Mouse (Mus musculus) megakaryocyte-erythroid progenitor cell, adult 5-6 weeks (primary cell): ENCODE results near the gene Cdk5rap2. TPM values are rescaled to one million over a fixed set of nuclear protein-coding genes. Genes with fewer than 3 reads are reported as not detected.

Experiments
- ATAC-seq: replicated peaks from 2 replicates; pipeline ENCODE4 v1.8.0; 2016; ENCODE audit warnings: mild to moderate bottlenecking, inconsistent platforms; ENCODE audit not compliant: severe bottlenecking, poor library complexity, low FRiP score, low TSS enrichment
- total RNA-seq, 2 experiments: library from RNA; stranded (forward) in 1 of 2; stranded (reverse) in 1 of 2; fragments of 200-1000, 215-1000 nt in 1 of 2; fragments of >200 nt in 1 of 2; fragmentation: Nextera tagmentation in 1 of 2; gene quantifications; 2 replicates each; pipeline ENCODE4 v1.2.3; 2014 to 2017

Cdk5rap2 gene
- total RNA-seq, 2 experiments from 2014 or later = 14.5 to 19.1 TPM

DNA sequence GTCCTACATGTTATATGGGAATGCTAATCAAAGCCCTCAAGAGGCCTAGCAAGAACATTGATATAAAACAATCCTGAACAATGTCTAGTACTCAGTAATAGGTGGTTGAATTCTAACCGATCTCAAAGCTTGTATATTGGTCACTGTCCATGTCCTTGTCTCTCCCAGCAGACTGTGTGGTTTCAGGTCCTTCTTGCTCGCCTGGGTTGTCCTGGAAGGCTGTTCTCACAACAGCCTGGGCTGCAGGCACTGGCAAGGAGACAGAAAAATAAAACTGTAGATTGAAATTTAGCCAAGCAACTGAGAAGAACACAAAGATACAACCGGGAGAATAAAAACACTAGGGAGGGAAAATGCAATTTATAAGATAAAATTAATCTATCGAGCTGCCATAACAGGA, 137.7 kb downstream of the Cdk5rap2 start:
- ATAC-seq = no peak

DNA sequence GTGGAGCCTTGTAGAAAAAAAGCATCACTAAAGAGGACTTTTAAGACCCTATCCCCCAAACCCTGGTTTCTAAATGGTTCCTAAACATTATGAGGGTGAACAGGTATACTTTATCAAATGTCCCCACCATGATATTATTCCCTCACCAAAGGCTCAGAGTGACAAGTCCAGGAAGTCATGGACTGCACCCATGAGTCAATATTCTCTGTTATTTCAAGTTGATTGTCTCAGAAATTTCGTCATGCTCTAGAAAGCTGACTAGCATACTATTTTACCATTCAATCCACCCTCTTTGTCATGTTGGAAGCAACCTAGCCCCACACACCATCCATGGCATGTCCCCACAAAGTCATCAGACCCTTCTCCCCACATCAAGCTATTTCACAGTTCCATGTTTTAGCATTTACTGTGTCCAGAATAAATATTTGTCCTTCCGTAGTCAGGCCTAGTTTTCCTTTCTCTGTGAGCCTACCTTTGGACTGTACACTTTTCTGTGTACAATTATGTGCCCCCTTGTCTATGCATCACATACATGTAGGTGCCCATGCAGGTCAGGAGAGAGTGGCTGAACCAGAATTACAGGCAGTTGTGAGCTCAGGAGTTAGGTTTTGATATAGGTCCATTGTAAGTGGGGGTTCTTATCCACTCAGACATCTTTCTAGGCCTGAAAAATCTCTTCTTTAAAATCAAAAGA, 142.9 kb downstream of the Cdk5rap2 start:
- no peak for ATAC-seq

DNA sequence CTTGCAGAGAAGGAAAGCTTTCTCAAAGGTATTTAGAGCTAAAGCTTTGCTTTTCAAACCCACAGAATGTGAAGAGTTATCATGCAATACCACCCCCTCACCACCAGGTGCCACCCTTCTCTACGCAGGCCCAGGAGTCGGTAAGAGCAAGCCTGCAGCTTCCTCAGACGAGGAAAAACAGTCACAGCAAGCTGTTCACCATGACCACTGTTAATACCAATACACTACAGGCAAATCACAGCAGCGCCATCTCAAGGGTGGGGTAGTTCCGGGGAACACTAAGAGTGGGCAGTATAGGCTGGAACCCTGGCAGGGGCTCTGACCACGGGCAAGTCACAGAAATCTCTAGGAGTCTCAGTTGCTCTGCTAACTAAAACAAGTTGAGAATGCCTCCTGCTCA, 145.0 kb downstream of the Cdk5rap2 start:
- ATAC-seq = peak; percentile 76

DNA sequence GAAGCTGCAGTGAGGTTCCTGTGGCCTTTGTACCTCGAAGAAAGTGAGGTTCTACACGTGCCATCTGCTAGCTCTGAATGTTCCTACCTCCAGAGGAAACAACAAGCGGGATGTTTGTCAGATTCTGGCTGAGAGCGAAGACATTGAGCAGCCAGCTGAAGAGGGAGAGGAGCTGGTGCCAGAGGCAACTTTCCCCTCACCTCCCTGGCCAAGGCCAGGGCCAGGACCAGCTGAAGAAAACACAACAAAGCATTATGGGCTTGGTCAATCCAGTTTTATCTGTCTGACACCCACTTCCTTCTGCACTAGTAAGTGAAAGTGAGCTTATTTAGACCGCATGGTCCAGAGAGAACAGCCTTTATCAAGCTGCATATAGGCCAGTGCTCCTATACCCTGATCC, 147.4 kb downstream of the Cdk5rap2 start:
- no peak for ATAC-seq

DNA sequence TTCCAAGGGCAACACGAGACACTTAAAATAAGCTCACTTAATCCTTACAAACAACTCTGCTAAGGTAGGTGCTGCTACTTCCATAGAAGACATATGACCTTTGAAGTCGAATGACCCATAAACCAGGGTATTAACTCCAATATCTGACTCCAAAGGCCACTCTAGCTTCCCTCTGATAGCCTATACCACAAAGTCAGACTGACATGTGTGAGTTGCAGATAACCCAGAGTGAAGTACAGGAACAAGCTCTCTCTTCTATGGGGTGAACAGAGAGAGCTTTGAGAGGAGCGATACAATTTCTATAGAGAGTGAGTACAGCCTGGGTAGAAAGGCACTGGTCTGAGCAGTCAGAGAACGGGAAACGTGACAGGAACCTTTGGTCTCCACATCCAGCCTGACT, 148.9 kb downstream of the Cdk5rap2 start:
- ATAC-seq = peak; percentile 93

DNA sequence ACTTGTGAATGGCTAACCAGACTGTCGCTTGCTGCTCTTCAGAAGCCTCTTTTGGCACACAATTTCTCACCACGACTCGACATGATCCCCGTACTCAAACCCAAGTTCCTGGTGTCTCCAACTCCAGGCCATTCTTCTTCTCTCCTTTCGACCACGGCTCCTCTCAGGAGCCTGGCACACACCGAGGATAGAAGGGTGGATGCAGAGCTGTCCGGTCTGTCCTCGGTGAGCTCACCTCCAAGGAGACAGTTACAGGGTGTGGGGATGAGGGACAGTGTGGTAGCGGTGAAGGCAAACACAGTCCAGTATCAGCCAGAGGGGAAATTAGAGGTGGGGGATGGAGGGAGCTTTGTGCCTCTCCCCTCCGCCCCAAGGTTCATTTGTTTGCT, 149.8 kb downstream of the Cdk5rap2 start:
- no peak for ATAC-seq

DNA sequence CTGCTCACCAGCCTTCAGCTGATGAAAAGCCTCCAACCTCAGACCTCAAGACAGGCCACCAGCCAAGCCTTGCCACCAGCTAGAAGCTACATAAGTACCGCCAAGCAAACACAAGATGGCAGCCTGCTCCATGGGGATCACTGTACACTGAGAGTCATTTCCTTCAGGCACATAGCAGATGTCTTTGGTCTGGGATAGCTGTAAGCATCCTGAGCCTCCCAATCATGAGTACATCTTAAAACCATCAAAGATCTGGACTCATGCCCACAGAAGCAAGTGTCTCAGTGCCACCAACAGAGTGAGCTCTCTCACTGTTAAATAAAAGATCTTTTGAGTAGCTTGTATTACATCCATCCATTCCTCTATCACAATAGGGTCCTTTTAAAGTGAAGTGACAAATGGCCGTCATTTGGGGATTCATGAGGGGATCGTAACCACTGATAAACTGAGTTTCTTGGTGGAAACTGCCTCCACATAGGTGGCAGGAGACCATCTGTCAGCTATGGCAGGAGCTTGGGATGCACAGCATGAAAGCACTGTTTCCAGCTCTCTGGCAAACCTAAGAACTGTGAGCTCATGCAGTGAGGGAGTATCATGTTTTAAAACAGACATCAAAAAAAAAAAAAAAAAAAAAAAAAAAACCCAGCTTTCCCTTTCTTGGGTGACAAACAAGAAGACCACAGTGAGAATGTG, 150.4 kb downstream of the Cdk5rap2 start:
- no peak for ATAC-seq

DNA sequence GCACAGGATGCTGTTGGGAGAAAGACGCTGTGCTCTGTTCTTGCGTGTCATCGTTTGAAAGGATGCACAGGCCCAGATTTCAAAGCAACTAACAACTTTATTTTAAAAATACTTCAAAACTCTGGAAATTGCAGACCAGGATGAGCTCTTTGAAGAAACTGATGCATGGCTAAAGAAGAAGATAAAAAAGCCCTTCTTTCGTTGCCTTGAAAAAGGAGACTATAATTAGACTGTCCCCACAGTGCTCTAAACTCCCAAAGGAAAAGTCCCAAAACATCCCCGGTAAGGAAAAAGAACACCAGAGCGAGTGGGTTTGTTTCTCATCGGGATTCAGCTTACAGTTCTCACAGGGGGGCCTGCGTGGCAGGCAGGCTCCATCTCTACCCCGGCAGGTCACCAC, 151.4 kb downstream of the Cdk5rap2 start:
- ATAC-seq = no peak

DNA sequence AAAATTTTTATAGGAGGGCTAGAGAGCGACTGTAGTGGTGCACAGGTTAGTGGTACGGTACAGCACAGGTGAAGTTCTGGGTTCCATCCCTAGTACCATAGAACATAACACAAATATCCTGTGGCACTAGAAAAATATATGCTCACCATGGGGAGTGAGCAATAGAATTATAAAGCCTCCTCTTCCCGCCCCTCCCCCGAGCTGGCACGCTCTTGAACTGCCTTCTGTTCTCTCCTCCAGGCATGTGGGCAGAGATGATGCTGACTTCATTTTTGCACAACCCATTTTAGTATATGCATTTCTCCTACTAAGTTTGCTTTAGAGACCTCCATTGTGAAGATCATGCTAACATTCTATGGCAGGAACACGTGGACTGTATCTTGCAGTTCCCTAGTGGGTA, 152.0 kb downstream of the Cdk5rap2 start:
- no peak for ATAC-seq

DNA sequence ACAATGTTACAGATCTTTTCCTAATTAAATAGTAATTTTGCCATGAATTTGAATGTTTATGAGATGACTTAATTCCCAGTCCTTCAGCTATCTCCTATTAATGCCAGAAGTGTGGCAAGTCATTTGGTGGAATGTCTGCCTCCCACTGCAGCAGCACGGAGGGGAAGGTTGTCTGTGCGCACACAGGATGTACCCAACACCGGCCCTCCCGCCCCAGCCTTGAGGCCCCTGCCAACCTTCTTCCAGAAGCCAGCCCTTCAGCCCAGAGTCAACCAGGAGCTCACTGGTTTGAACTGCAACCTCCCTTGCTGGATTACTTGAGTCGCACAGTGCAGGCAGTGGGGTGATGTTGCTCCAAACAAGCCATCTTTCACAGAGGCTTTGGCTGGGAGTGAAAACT, 158.5 kb downstream of the Cdk5rap2 start:
- no peak for ATAC-seq

DNA sequence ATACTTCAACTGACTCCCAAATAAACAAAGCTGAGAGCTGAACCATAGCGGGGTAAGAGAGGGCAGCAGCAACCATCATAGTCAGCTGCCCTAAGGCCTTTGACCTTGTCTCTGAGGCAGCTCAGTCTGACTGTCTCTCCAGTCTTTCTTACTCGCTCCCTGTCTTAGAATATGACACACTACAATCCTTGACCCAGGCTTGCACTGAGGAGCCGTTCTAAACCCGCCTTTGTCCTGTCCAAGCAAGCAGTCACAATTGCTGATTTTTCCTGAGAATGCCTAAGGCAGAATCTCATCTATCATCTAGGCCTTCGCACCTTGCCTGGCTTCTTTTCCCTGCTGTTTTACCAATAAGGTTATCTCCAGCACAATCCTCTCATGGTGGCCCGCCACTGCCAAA, 164.5 kb downstream of the Cdk5rap2 start:
- no peak for ATAC-seq

DNA sequence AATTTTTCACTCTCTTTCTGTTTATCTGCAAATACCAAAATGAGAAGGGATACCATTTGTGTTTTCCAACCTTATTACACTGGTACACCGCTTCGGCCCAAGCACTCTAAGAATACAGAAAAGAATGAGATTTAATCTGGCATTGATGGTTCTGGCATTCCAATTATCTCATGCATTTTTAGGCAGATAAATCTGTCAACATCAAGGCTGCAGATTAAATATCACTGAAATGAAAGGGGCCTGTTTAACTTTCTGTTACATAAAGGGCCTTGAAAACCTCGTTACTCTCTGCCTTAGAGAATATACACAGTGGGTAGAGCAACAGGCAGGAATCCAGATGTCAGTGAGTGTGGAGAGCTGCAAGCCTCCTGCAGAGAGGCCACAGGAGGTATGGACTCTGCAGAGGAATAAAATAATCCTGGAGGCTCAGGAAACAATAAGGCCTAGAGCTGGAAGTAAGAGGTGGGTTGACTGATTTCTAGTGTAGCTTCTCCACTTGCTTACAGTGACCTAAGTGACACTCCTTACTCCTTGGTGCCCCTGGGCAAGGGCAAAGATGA, 166.6 kb downstream of the Cdk5rap2 start:
- no peak for ATAC-seq

DNA sequence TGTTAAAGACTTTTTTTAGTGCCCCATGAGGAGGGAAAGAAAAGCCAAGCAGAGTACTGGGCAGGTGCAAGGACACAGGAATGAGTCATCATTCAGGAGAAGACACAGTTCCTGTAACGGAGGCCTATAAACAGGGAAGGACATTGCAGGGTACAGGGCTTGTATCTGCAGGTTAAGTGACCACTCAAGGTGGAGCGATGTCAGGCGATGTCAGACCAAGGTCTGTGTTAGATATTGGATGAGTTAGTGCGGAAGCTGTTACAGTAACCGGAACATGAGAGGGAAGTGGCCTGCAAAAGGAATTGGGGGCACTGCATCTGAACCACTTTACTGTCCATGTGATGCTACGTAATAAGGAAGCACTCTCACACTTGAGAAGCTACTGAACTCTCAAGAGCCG, 170.5 kb downstream of the Cdk5rap2 start:
- no peak for ATAC-seq

DNA sequence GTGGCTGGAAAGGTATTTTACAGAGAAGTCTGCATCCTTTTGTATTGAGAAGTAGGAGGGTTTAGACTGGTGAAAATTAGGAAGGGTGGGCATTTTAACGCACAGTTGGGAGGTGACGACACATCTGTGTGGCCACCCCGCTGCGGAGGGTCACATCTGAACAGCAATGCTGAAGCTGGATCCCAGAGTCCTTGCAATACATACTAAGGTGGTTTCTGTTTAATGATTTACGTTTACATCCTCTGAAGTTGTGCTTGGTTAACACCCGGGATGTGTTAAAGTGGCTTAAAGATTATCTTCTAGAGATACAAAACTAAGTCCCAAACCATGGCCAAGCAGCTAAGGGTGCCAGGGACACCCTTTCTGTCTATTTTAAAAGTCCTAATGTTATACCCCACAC, 171.4 kb downstream of the Cdk5rap2 start:
- ATAC-seq = no peak

DNA sequence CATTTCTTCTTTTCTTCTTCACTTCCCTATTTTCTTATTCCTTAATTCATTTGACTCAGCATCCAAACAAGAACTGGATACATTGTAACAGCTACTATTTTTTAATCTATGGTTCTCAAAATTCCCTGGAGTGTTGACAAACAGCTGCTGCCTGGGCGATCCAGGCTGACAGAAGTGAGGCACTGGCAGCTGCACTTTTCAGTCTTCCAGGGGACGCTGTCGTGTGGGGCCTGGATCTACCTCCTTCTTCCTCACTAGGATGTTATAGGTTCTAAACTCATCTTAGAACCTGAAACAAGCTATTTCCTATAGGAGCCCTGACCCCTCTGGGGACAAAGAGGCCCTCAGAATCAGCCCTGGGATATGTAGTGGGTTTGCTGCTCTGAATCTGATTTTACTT, 177.9 kb downstream of the Cdk5rap2 start:
- no peak for ATAC-seq

DNA sequence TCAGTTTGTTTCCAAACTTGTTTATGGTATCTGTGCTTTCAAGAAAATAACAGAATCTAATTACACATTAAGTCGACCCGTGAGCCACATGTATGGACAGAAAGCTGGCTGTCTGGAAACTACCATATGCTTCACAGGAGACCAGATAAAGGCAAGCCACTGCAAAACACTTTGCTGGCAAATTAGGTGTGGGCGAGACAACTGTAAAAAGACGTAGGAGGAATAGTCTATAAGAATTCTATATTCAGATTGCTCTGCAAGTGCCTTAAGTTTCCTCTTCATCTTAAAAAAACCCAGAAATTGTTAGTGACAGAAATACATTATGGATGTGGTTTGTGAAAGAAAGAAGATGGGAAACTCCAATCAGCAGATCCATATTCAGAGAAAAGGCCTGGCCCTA, 180.4 kb downstream of the Cdk5rap2 start:
- ATAC-seq = no peak

DNA sequence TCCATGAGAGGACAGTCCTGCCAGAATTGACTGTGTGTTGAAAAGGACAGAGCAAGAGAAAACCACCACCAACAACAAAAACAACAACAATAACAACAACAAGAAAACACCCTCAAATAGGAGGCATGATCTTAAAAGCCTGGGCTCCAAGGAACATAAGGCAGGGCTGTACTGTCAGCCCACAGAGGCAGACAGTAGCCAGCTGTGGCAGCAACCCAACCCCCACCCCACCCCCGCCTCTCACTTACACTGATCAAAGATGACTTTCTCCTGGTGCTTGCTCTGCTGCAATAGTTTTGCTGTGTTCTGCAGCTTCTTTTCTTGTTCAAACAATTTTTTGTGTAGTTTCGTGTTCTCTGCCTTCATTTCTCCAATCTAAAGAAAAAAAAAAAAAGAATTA, 181.9 kb downstream of the Cdk5rap2 start:
- no peak for ATAC-seq

DNA sequence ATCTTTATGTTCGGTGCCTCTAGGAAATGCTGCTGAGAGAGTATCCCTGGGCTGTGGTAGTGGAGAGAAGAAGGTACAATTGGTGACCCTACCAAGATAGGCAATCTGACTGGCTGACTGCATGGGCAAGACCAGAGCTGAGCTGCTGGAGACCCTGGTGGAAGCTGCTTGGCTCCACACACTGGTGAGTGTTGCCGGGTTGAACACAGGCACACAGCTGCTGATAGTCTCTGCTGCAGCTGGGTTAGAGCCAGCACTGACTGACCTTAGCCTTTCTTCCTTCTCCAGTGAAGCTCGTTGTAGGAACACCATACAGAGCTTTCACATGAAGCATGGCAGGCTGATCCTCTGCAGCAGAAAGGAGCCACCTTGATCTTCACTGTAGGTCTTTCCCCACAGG, 182.6 kb downstream of the Cdk5rap2 start:
- ATAC-seq = no peak

DNA sequence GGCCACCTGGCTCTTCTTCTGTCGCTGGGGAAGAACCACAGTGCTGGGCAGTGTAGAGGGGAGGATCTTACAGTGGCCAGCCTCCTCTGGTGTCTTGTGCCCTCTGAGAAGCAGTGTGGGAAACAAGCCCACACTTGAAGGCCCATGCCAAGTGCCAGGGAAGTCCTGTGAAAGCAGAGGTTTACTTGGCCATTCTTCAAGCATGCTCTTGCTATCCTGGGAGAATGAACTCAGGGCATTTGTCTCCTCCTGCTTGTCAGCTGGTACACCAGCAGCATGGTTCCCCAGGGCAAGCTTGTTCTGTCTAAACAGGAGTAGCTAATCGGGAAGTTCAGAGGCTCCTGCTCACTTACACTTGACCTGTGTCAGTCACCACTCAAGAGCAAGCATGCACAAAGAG, 185.7 kb downstream of the Cdk5rap2 start:
- no peak for ATAC-seq

DNA sequence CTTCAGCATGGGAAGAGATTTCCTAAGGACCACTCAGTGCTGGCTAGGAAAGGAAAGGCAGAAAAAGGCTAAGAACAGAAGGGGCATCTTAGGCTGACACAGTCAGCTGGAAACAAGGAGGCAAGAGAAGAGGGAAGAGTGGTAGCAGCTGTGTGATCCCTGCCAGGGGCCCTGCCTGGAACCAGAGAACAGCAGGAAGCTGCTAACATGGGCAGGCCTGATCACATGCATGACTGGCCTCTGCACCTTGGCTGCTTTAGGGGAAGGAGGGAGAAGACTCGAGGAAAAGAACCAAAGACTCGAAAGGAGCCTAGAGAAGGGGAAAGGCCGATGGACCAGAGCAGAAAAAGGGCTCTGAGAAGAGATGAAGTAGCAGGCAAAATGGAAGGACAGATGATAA, 188.4 kb downstream of the Cdk5rap2 start:
- ATAC-seq = no peak

DNA sequence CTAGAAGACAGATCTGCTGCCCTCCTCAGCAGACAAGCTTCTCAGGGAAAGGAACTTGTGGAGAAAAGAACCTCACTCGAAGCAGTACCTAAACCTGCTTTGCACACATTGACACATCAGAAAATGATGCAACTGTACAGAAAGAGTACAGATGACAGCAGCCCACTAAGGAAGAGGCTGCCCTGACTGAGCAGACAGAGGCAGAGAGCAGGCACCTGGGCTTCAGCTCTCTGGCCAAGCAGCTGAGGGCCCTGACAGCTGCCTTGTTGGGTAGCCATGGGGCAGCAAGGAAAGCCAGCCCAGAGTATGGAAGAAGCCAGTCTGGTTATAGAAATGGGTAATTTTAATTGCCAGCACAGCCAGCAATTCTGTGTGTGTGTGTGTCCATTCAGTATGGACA, 188.9 kb downstream of the Cdk5rap2 start:
- ATAC-seq = no peak
